Mouse (Mus musculus) megakaryocyte-erythroid progenitor cell, adult 5 weeks (primary cell): Measurements from ENCODE around the gene Eef1akmt4. TPM values are rescaled to one million over a fixed set of nuclear protein-coding genes. Genes with fewer than 3 reads are reported as not detected.

Experiments
- polyA plus RNA-seq: library from polyadenylated mRNA; stranded (reverse); fragments of >175 nt; gene quantifications from 2 replicates; pipeline ENCODE4 v1.2.3, GENCODE M21; 2012

Gene Eef1akmt4
- 7.4 and 10.6 TPM in 2 replicates for polyA plus RNA-seq

GRCm38 (mm10) chr16:20611357-20612227, at the start of gene Eef1akmt4, which contains the start of the genes Gm49333 and Alg3:
TSS of gene Eef1akmt4 (plus strand) at chr16:20611593.
TSS of gene Gm49333 (plus strand) at chr16:20611610.
TSS of gene Alg3 (minus strand) at chr16:20611735.

GRCm38 (mm10) chr16:20589366-20589938, 21.9 kb upstream of the Eef1akmt4 start, which contains the start of gene Vwa5b2:
TSS of gene Vwa5b2 (plus strand) at chr16:20589471.

GRCm38 (mm10) chr16:20621191-20621990, 10.0 kb downstream of the Eef1akmt4 start, which contains the start of gene Camk2n2:
TSS of gene Camk2n2 (minus strand) at chr16:20621287.

GRCm38 (mm10) chr16:20629731-20630634, 18.6 kb downstream of the Eef1akmt4 start, which contains the start of gene Ece2:
TSS of gene Ece2 (plus strand) at chr16:20629828.

GRCm38 (mm10) chr16:20651076-20651946, 39.9 kb downstream of the Eef1akmt4 start, which contains the start of gene Psmd2:
TSS of gene Psmd2 (plus strand) at chr16:20651652.

GRCm38 (mm10) chr16:20668013-20668412, 56.6 kb downstream of the Eef1akmt4 start, which contains the start of gene Eif4g1:
TSS of gene Eif4g1 (plus strand) at chr16:20668313.

Other genes starting within 250 kb of the Eef1akmt4 start
- 10.1 and 12.0 TPM in 2 replicates for gene Abcc5, start 185.2 kb upstream of the Eef1akmt4 start, polyA plus RNA-seq
- gene Eif2b5, start 112.8 kb upstream of the Eef1akmt4 start, polyA plus RNA-seq: 15.3 and 18.8 TPM in 2 replicates
- gene Dvl3, start 94.6 kb upstream of the Eef1akmt4 start, polyA plus RNA-seq: 26.6 and 40.0 TPM in 2 replicates
- gene Ap2m1, start 76.1 kb upstream of the Eef1akmt4 start, polyA plus RNA-seq: 121 and 128 TPM in 2 replicates
- gene Abcf3, start 63.0 kb upstream of the Eef1akmt4 start, polyA plus RNA-seq: 22.5 and 24.3 TPM in 2 replicates
- gene Vwa5b2, start 22.1 kb upstream of the Eef1akmt4 start, polyA plus RNA-seq: 0.02 and 0.19 TPM in 2 replicates
- not detected in 2 replicates for gene Gm49333, start within 50 bp of the Eef1akmt4 start, polyA plus RNA-seq
- 13.1 and 17.5 TPM in 2 replicates for gene Alg3, start 142 bp downstream of the Eef1akmt4 start, polyA plus RNA-seq
- 4.1 and 4.3 TPM in 2 replicates for gene Camk2n2, start 9.7 kb downstream of the Eef1akmt4 start, polyA plus RNA-seq
- 0.14 and 0.16 TPM in 2 replicates for gene Ece2, start 18.2 kb downstream of the Eef1akmt4 start, polyA plus RNA-seq
- 220 and 372 TPM in 2 replicates for gene Psmd2, start 40.1 kb downstream of the Eef1akmt4 start, polyA plus RNA-seq
- 561 and 648 TPM in 2 replicates for gene Eif4g1, start 56.7 kb downstream of the Eef1akmt4 start, polyA plus RNA-seq
- gene Fam131a, start 81.6 kb downstream of the Eef1akmt4 start, polyA plus RNA-seq: 0.90 and 0.92 TPM in 2 replicates
- gene Polr2h, start 106.1 kb downstream of the Eef1akmt4 start, polyA plus RNA-seq: 3.6 and 4.3 TPM in 2 replicates
- 8.5 and 12.8 TPM in 2 replicates for gene Clcn2, start 106.2 kb downstream of the Eef1akmt4 start, polyA plus RNA-seq
- 0.01 TPM in 2 replicates for gene Chrd, start 121.5 kb downstream of the Eef1akmt4 start, polyA plus RNA-seq
- not detected in 2 replicates for gene Thpo, start 122.9 kb downstream of the Eef1akmt4 start, polyA plus RNA-seq